Mouse (Mus musculus): ENCODE data around the gene Vipas39.

DNA sequence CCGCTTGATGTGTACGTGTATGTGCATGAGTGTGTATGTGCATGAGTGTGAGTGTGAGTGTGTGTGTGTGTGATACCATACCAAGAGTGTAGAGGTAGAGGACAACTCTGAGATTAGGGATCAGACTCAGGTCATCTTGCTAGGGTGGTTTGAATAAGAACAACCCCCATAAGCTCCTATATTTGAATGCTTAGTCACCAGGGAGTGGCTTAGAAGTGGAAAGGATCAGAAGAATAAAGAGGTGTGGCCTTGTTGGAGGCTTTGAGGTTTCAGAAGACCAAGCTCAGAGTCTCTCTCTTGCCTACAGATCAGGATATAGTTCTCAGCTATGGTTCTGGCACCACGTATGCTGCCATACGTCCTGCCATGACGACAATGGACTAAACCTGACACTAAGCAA lies 9.4 kb downstream of the Vipas39 start:
- TF ChIP-seq CTCF (IDR thresholded peaks at IDR 0.05; ENCODE audit: low read depth) = no peak
- TF ChIP-seq EP300 (IDR thresholded peaks at IDR 0.05; ENCODE audit: low read depth) = no peak
